Mouse (Mus musculus) liver, embryonic 14.5 days (tissue): ENCODE results near the gene Cobll1.

ENCODE experiments used
- CTCF ChIP-seq: IDR thresholded peaks from 2 replicates; pipeline ENCODE4 v1.5.1; 2016; ENCODE audit warnings: antibody characterized with exemption, low read depth, control low read depth
- EP300 ChIP-seq: IDR thresholded peaks from 2 replicates; pipeline ENCODE4 v1.6.1; 2016; ENCODE audit warnings: antibody characterized with exemption, low read depth

DNA sequence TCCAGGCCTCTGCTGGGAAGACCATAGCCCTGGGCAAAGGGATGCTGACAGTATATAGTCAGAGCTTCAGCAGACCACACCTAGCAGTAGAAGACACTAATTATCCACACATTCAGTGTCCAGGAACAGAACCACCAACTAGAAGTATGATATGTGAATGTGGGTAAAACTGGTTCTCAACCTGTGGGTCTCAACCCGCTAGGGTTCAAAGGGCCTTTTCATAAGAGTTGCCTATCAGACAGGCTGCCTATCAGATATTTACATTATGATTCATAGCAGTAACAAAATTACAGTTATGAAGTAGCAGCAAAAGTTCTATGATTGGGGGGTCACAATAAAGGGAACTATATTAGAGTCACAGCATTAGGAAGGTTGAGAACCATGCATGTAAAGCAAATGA is 24.6 kb downstream of the Cobll1 start:
- TF ChIP-seq CTCF (no peak), EP300 (no peak)
